Mouse (Mus musculus): Measurements from ENCODE around the gene Tmem185b. TPM values are rescaled to one million over a fixed set of nuclear protein-coding genes. Genes with fewer than 3 reads are reported as not detected.

Tmem185b gene
- polyA plus RNA-seq, 1 experiment = 22.3 TPM

GRCm38 (mm10) chr1:119550064-119550463 is 24.1 kb downstream of the Tmem185b start:
- Histone ChIP-seq H3K4me1 (ENCODE audit: control insufficient read depth, insufficient read depth, insufficient read length) (no peaks in the 10 kb centered on the region), H3K4me3 (ENCODE audit: extremely low read depth, insufficient read depth, insufficient read length) (no peak overlapping the region), H3K27ac (ENCODE audit: insufficient read depth, low read length) (no peak overlapping the region), H3K36me3 (ENCODE audit: control insufficient read depth, insufficient read depth, low read length) (no peaks in the 10 kb centered on the region), H3K27me3 (ENCODE audit: control insufficient read depth, insufficient read depth, low read length) (no peaks in the 10 kb centered on the region)
- WGBS = 87% methylated on average over 2 of the region's 2 CpGs
- TF ChIP-seq CTCF (IDR thresholded peaks at IDR 0.05; ENCODE audit: extremely low read depth, insufficient read depth, insufficient read length, insufficient replicate concordance) (no peak), POLR2A (IDR thresholded peaks at IDR 0.05; ENCODE audit: low read depth, low read length) (no peak)
- no peak for DNase-seq (ENCODE audit: low read depth in 1 of 2, low spot score in 2 of 2)

- TF ChIP-seq CTCF (IDR thresholded peaks at IDR 0.05; ENCODE audit: extremely low read depth, insufficient read depth, insufficient read length, insufficient replicate concordance) (no peak), POLR2A (IDR thresholded peaks at IDR 0.05; ENCODE audit: low read depth, low read length) (no peak)
These were observed 25.7 kb downstream of the Tmem185b start for GRCm38 (mm10) chr1:119551651-119552050.

GRCm38 (mm10) chr1:119555651-119556050 is 29.7 kb downstream of the Tmem185b start:
- Histone ChIP-seq H3K27me3 (ENCODE audit: control insufficient read depth, insufficient read depth, low read length) (no peaks in the 10 kb centered on the region), H3K4me3 (ENCODE audit: extremely low read depth, insufficient read depth, insufficient read length) (no peak overlapping the region), H3K4me1 (ENCODE audit: control insufficient read depth, insufficient read depth, insufficient read length) (no peaks in the 10 kb centered on the region), H3K36me3 (ENCODE audit: control insufficient read depth, insufficient read depth, low read length) (no peaks in the 10 kb centered on the region), H3K27ac (ENCODE audit: insufficient read depth, low read length) (no peak overlapping the region)
- DNase-seq (ENCODE audit: low read depth in 1 of 2, low spot score in 2 of 2) = no peak
- no peak for TF ChIP-seq CTCF (IDR thresholded peaks at IDR 0.05; ENCODE audit: extremely low read depth, insufficient read depth, insufficient read length, insufficient replicate concordance)
- no peak for TF ChIP-seq POLR2A (IDR thresholded peaks at IDR 0.05; ENCODE audit: low read depth, low read length)
- 75% methylated on average over 5 of the region's 5 CpGs for WGBS

More at GRCm38 (mm10) chr1:119551651-119552050, 25.7 kb downstream of the Tmem185b start:
- DNase-seq (ENCODE audit: low read depth in 1 of 2, low spot score in 2 of 2) = no peak
- H3K27ac ChIP-seq (ENCODE audit: insufficient read depth, low read length) = no peak overlapping the region
- 95% methylated on average over 1 of the region's 1 CpGs for WGBS
- no peaks in the 10 kb centered on the region for H3K4me1 ChIP-seq (ENCODE audit: control insufficient read depth, insufficient read depth, insufficient read length)
- H3K36me3 ChIP-seq (ENCODE audit: control insufficient read depth, insufficient read depth, low read length) = no peaks in the 10 kb centered on the region
- H3K4me3 ChIP-seq (ENCODE audit: extremely low read depth, insufficient read depth, insufficient read length) = no peak overlapping the region
- no peaks in the 10 kb centered on the region for H3K27me3 ChIP-seq (ENCODE audit: control insufficient read depth, insufficient read depth, low read length)

DNA sequence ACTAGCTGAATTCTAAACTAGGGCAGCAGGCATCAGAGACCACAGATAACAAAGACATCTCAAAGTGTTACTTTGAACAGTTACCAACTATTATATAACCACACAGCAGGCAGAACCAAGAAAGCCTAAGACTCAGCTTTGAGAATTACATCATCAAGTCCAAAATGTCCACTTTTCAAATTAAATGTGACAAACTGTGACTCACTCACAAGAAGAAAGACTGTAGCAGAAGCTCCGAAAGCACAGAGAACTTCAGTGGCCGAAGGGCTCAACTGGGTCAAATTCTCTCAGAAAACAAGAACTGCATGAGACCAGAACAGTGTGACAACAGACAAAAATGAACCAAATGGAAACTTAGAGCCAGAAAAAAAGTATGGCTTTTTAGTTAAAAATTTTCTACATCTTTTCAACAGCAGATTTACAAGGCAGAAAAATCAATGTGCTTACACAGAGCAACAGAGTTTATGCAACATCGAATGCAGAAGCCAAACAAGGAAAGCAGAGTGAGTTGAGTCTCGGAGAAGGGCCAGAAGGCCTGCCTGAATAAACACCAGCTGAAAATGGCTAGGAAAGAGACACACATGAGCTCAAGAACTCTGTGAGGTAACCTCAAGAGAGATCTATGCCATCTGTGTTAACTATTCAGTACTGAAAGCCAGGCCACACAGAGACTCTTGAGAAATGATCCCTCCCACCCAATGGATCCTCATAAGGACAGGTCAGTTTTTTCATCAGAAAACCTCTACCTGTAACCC is 31.9 kb downstream of the Tmem185b start:
- no peaks in the 10 kb centered on the region for H3K27me3 ChIP-seq (ENCODE audit: control insufficient read depth, insufficient read depth, low read length)
- DNase-seq (ENCODE audit: low read depth in 1 of 2, low spot score in 2 of 2) = no peak
- H3K36me3 ChIP-seq (ENCODE audit: control insufficient read depth, insufficient read depth, low read length) = no peaks in the 10 kb centered on the region
- no peaks in the 10 kb centered on the region for H3K4me1 ChIP-seq (ENCODE audit: control insufficient read depth, insufficient read depth, insufficient read length)
- WGBS = 93% methylated on average over 4 of the region's 4 CpGs
- H3K27ac ChIP-seq (ENCODE audit: insufficient read depth, low read length) = no peak overlapping the region
- H3K4me3 ChIP-seq (ENCODE audit: extremely low read depth, insufficient read depth, insufficient read length) = no peak overlapping the region
- TF ChIP-seq CTCF (IDR thresholded peaks at IDR 0.05; ENCODE audit: extremely low read depth, insufficient read depth, insufficient read length, insufficient replicate concordance) = no peak
- no peak for TF ChIP-seq POLR2A (IDR thresholded peaks at IDR 0.05; ENCODE audit: low read depth, low read length)

- no peak overlapping the region for H3K27ac ChIP-seq (ENCODE audit: insufficient read depth, low read length)
- 97% methylated on average over 4 of the region's 4 CpGs for WGBS
- no peak for DNase-seq (ENCODE audit: low read depth in 1 of 2, low spot score in 2 of 2)
- no peak overlapping the region for H3K4me3 ChIP-seq (ENCODE audit: extremely low read depth, insufficient read depth, insufficient read length)
- H3K36me3 ChIP-seq (ENCODE audit: control insufficient read depth, insufficient read depth, low read length) = no peaks in the 10 kb centered on the region
- no peaks in the 10 kb centered on the region for H3K27me3 ChIP-seq (ENCODE audit: control insufficient read depth, insufficient read depth, low read length)
- H3K4me1 ChIP-seq (ENCODE audit: control insufficient read depth, insufficient read depth, insufficient read length) = no peaks in the 10 kb centered on the region
- no peak for TF ChIP-seq CTCF (IDR thresholded peaks at IDR 0.05; ENCODE audit: extremely low read depth, insufficient read depth, insufficient read length, insufficient replicate concordance)
- TF ChIP-seq POLR2A (IDR thresholded peaks at IDR 0.05; ENCODE audit: low read depth, low read length) = no peak
These were observed 39.6 kb downstream of the Tmem185b start for GRCm38 (mm10) chr1:119565531-119565930.

DNA sequence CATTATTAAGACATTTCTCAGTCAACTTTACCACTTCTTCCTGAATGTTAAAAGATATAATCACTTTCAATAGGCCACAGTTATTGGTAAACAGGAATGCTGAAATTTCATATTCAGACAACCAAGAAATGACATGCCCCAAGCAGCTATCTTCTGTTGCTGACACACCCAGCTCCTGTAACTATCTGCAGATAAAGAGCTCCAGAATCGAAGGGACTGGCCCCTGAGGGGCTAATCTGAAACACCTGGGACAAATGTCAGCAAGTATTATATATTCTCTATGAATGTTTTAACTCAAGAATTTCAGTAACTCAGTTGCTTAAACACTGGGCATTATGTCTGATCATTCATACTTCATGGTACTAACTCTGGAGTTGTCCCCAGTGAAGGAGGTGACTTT is 44.2 kb downstream of the Tmem185b start:
- TF ChIP-seq POLR2A (IDR thresholded peaks at IDR 0.05; ENCODE audit: low read depth, low read length) = no peak
- no peak for TF ChIP-seq CTCF (IDR thresholded peaks at IDR 0.05; ENCODE audit: extremely low read depth, insufficient read depth, insufficient read length, insufficient replicate concordance)
- WGBS = 76% methylated on average over 1 of the region's 1 CpGs

More for the DNA sequence above, 44.2 kb downstream of the Tmem185b start:
- Histone ChIP-seq H3K4me1 (ENCODE audit: control insufficient read depth, insufficient read depth, insufficient read length) (no peaks in the 10 kb centered on the region), H3K27me3 (ENCODE audit: control insufficient read depth, insufficient read depth, low read length) (no peaks in the 10 kb centered on the region), H3K4me3 (ENCODE audit: extremely low read depth, insufficient read depth, insufficient read length) (no peak overlapping the region), H3K27ac (ENCODE audit: insufficient read depth, low read length) (no peak overlapping the region), H3K36me3 (ENCODE audit: control insufficient read depth, insufficient read depth, low read length) (no peaks in the 10 kb centered on the region)
- DNase-seq (ENCODE audit: low read depth in 1 of 2, low spot score in 2 of 2) = no peak

Other genes with a start within 250 kb of the Tmem185b start
- gene Inhbb, start 103.9 kb upstream of the Tmem185b start, polyA plus RNA-seq (2012; rRNA removed) = 3.6 and 4.2 TPM in 2 replicates
- gene Ralb, start 21.4 kb upstream of the Tmem185b start, polyA plus RNA-seq (2012; rRNA removed) = 14.0 and 15.9 TPM in 2 replicates
- 0.30 and 0.86 TPM in 2 replicates for gene Epb41l5, start 122.8 kb downstream of the Tmem185b start, polyA plus RNA-seq (2012; rRNA removed)